Mouse (Mus musculus) MEL-GATA-1-ER (cell line): ENCODE measurements around the gene Gnas.

Experiments
- DNase-seq: peaks from one replicate; pipeline ENCODE4 v3.0.0-alpha.2; 2012; ENCODE audit warnings: low read depth; ENCODE audit errors: extremely low read depth

The Gnas gene

GRCm38 (mm10) chr2:174327295-174327981, 43.3 kb downstream of the Gnas start:
- peak; percentile 79 for DNase-seq

GRCm38 (mm10) chr2:174328358-174328905, 44.3 kb downstream of the Gnas start:
- no peak for DNase-seq

DNA sequence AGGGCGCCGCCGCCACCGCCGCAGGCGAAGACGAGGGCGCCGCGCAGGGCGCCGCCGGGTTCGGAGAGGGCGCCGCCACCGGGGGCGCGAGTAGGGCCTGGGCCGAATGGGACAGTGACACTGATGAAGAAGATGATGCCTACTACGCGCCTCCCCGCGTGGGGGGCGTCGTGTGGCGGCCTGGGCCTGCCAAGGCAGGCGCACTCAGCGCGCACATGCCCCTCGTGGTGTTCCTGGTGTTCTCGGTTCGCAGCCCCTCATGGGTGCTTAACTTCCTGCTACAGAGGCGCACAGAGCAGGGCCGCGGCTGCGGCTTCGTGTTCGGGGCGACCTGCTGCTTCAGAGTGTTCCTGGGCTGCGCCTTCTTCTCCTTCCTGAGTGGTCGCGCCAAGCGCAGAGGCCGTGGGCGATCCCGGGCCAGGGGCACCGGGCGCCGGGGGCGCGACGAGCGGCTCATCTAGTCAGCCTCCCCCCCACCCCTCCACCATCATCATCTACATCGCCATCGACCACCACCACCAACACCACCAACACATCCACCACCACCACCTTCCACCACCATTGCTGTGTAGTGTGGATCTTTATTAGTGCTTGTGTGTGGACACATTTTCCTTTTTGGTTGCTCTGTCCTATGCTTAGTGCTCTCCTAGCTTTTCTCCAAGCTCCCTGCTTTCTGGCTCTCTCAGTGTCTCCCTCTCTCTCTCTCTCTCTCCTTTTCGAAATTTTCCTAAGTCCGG, 45.0 kb downstream of the Gnas start:
- no peak for DNase-seq

DNA sequence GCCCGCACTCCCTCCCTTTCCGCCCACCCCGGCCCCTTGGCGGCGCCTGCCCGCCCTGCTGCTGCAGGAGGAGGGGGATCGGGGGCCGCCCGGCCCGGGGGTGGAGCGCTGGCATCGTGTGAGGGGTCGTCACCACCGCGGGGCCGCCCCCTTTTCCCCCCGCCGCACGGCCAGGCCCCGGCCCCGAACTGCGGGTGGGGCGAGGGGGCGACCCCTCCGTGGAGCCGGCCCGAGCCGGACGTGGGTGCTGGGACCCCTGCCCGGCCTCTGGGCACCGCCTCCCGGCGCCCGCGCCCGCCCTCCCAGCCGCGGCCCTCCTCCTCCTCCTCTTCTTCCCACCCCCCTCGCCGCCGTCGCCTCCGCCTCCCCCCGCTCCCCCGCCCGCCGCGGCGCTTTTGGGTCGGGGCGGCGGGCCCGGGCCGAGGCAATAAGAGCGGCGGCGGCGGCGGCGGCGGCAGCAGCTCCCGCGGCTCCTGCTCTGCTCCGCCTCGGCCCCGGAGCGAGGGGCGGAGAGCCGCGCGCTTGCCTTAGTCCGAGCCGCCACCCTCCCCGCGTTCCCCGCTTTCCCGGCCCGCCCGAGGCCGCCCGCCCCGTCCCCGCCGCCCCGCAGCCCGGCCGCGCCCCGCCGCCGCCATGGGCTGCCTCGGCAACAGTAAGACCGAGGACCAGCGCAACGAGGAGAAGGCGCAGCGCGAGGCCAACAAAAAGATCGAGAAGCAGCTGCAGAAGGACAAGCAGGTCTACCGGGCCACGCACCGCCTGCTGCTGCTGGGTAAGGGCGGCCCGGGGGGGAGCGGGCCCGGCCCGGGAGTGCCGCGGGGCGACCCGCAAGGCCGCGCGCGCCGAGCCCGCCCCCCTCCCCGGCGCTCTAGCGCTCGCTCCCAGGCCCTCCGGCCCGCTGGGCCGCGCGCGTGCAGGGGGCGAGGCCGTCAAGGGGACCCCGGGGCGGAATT, 45.8 kb downstream of the Gnas start:
- DNase-seq: no peak

DNA sequence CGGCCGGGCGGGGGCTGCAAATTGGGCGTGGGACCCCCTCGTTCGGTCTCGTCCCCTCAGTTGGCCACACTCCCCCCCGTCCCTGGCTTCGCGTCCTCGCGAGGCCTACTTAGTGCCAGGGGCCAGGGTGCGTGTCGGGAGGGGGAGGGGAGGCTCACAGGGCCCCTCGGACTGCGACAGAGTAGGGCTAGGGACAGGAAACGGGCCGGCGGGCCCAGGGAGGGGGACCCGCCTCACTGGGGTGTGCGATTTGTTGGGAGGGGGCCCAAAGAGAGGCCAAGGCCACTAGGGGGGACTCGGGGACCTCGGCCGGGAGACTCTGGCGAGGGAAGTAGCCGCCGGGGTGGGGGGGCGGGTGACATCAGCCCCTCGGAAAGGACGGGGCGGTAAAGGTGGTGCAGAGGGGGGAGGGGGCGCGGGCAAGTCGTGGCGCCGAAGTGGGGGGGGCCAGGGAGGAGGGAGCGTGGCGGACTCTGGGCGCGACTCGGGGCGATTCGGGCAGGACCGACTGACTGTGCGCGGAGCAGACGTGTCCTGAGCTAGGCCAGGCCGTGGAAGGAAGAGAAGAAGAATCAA, 46.6 kb downstream of the Gnas start:
- no peak for DNase-seq

DNA sequence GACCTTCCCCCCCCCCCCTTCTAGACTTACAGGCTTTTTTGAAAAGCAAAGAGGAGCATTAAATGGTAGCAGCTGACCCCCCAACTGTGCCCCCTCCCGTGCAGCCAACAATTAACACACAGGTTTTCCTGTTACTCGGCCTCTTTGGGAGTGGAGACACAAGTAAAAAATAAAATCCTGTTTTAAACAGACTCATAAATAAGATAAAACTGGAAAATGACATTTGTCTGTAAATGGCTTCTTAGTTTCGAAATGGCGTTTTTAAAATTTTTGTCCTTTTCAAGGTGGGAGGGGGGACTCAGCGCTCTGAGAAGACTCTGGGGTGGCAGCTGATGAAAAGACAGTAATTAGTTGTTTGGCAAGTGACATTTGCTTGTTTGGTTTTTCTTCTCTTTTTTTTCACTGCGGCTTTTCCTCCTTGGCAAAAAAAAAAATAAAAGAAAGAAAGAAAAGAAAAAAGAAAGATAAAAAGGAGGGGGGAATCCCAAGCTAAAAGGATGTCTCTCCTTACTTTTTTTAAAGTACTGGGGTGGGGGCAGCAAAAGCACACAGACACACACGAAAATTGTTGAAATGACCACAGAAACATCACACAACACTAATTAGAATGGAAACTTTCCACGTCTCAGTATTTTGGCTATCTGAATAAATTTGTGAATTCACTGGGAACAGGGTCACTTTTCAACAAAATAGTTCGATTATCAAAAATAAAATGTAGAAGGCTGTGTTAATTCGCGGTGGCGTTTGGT, 47.3 kb downstream of the Gnas start:
- DNase-seq: no peak

- no peak for DNase-seq
These were observed 49.2 kb downstream of the Gnas start for GRCm38 (mm10) chr2:174333239-174333890.

- DNase-seq: no peak
These were observed 50.3 kb downstream of the Gnas start for GRCm38 (mm10) chr2:174334415-174334814.

- no peak for DNase-seq
These were observed 53.2 kb downstream of the Gnas start for GRCm38 (mm10) chr2:174337275-174337674.

DNA sequence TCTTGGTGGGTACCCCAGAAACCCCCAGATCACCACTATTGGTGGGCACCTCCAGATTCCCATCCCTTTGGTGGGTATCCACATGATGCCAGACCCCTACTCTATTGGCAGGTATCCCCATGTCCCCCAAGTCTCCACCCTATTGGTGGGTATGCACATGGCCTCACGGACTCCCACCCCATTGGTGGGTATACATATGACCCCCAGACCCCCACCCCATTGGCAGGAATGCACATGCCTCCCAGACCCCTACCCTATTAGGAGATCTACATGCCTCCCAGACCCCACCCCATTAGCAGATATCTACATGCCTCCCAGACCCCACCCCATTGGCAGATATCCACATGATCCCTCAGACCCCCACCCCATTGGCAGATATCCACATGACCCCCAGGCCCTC, 55.6 kb downstream of the Gnas start:
- no peak for DNase-seq

DNA sequence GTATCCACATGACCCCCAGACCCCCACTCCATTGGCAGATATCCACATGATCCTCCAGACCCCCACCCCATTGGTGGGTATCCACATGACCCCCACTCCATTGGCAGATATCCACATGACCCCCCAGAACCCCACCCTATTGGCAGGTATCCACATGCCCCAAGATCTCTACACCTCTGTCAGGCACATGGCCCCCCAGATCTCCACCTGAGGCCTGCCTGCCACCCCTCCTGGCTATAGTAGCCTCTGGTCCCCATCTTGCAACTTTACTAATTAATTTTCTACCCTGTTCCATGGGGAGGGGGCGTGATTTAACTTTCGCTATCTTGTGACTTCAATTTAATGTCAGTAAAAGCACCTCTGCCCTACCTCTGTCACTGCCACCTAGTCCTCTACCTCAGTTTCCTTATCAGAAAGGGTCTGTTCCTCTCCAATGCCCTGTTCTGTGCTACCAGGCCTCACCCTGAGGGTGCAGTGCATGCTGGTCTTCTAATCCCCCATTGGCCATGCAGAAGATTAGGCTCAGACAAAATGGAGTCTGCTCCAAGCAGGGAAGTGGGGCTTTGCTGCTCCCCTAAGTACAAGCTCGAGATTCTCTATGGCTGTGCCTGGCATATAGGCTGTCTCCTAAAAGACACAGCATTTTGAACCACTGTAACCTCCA, 56.2 kb downstream of the Gnas start:
- no peak for DNase-seq

DNA sequence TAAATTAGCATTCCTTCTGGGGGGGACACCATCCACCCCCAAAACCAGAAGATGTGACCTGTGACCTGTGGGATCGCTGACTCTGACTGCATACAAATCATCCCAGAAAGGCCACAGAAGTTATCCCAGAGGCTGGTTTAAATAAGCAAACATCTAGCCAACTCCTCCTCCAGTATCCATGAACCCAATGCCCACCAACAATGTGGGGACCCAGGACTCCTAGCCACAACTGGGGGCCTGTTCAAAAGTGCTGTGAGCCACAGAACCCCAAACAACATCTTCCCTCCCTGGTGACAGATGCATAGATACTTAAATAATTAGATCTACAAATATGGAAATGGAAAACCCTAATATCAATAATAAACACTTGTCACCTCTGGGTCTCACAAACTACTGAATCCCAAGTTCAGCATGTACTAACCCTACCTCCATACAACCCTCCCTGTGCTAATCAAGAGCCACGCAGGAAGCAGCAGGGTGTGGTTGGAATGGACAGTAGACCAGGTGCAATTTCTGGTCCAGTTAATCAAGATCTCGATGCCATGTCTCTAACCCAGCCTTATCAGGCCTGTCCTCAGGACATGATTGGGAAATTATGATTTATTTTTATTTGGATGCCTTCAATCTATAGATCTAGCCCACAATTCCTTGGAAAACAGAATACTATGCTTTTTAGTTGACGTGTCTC, 56.9 kb downstream of the Gnas start:
- DNase-seq: no peak

DNA sequence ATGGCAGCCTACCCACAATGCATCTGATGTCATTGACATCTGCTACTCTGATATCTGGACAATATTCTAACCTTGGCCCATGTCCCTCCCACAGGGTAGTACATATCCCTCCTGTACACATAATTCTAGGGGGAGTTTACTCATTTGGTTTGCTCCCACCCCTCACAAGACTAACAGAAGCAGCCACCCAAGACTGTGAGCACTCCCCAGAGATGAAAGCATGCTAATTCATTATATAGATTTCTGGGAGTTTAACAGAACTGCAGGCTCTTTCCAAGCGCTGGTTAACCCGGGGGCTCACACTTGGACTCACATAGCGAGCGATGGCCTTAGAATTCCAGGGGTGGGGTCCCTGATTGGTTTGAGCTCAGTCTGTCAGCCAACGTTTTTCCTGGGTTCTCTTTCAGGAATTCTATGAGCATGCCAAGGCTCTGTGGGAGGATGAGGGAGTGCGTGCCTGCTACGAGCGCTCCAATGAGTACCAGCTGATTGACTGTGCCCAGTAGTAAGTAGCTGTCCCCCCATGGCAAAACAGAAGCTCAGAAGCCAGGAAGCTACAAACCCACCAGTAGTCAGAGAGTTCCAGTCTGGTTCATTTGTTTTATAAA, 58.8 kb downstream of the Gnas start:
- DNase-seq: no peak

DNA sequence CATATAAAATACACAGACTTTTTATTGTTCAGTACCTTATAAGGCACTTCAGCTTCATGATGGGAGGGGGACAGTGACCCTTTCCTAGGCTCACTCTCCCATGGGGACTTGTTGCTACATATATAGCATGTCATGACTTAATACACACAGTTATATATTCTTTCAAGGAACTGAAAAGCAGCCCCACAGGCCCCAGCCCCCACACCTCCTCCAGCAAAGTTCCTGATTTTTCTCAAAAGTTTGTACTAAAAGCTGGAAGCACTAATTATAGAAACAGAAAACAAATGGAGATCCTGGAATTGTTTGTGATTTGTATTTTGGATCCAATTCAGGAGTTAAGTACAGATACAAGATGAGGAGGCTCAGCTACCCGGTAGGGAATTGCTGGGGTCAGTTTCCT, 59.4 kb downstream of the Gnas start:
- DNase-seq: no peak

DNA sequence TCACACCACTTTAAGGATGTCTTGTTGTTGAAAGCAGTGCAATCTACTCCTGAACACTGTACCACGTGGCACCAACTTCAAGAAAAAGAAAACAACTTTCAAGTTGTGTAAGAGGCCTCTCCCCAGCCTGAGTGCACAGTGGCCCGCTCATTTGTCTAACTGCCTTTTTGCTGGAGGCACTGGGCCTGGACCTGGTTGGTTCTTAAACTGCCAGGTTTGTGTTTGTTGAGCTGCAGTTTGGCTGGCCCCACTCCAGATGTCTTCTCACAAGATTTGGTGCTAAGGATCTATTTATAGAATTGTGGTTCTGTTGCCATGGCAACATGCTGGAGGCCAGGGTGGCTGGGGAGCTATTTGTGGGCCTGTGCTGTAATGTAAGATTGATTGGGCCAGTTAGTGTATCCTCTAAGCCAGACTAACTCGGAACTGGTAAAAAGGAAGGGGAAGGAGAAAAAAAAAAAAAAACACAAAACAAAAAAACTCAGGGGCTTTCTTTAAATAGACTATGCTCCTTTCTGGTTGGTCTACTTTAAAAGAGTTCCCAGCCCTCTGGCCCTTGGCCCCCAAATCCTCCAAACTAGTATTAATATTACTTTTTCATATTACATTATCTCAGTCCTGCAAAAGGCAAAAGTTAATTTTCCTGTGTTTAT, 60.0 kb downstream of the Gnas start:
- DNase-seq: peak; percentile 63

DNA sequence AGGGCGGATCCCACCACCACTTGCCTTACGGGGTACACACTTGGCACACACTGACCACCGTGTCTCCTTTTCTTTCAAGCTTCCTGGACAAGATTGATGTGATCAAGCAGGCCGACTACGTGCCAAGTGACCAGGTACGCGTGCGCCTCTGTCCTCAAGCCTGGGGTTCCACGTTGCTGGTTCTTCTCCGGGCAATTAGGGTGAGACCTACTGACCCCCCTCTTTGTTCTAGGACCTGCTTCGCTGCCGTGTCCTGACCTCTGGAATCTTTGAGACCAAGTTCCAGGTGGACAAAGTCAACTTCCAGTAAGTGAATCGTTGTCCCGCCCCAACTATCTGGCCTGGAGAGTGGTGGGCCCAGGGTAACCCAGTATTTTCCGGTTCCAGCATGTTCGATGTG, 60.9 kb downstream of the Gnas start:
- DNase-seq: no peak

- no peak for DNase-seq
These were observed 62.5 kb downstream of the Gnas start, which contains the start of gene Gm20721 for GRCm38 (mm10) chr2:174346612-174346998. Gene Gm20721, minus strand, starts transcription at chr2:174346712.
